Mouse (Mus musculus) heart, embryonic 10.5 days (tissue): ENCODE data around the gene Myo1a. TPM values are rescaled to one million over a fixed set of nuclear protein-coding genes. Genes with fewer than 3 reads are reported as not detected.

ENCODE experiments used
- DNase-seq: peaks from one replicate; pipeline ENCODE4 v3.0.0-alpha.2; 2017; ENCODE audit warnings: low spot score
- H3K27ac ChIP-seq: fragments of 300-500 bp; sonication (generic); 2 replicates; pipeline ENCODE4 v1.5.1; 2016; ENCODE audit warnings: mild to moderate bottlenecking
- H3K27me3 ChIP-seq: fragments of 300-500 bp; sonication (generic); 2 replicates; pipeline ENCODE4 v1.6.1; 2016; ENCODE audit warnings: mild to moderate bottlenecking; ENCODE audit not compliant: poor library complexity, insufficient read depth, severe bottlenecking
- H3K36me3 ChIP-seq: fragments of 300-500 bp; sonication (generic); 2 replicates; pipeline ENCODE4 v1.6.1; 2016; ENCODE audit warnings: mild to moderate bottlenecking, moderate library complexity
- H3K4me1 ChIP-seq: fragments of 300-500 bp; sonication (generic); 2 replicates; pipeline ENCODE4 v1.6.1; 2016; ENCODE audit warnings: mild to moderate bottlenecking
- H3K4me3 ChIP-seq: fragments of 300-500 bp; sonication (generic); 2 replicates; pipeline ENCODE4 v1.5.1; 2016; ENCODE audit warnings: mild to moderate bottlenecking, moderate library complexity
- H3K9me3 ChIP-seq: fragments of 300-500 bp; sonication (generic); 2 replicates; pipeline ENCODE4 v1.6.1; 2016; ENCODE audit warnings: mild to moderate bottlenecking, moderate library complexity
- whole genome bisulfite sequencing: fragments of 180-500 bp; shearing (Covaris S2); methylation state at CpG from one replicate; pipeline ENCODE4 v1.1.7; 2016; 5-methylcytosine and 5-hydroxymethylcytosine counted together
- polyA plus RNA-seq: library from polyadenylated mRNA; unstranded; fragments of >200 nt; fragmentation: Nextera tagmentation; extraction: Ambion mirVana; gene quantifications from 2 replicates; pipeline ENCODE4 v1.2.1, GENCODE M21; 2016

Gene Myo1a
- polyA plus RNA-seq, 1 experiment from 2014 or later = 0.45 TPM

DNA sequence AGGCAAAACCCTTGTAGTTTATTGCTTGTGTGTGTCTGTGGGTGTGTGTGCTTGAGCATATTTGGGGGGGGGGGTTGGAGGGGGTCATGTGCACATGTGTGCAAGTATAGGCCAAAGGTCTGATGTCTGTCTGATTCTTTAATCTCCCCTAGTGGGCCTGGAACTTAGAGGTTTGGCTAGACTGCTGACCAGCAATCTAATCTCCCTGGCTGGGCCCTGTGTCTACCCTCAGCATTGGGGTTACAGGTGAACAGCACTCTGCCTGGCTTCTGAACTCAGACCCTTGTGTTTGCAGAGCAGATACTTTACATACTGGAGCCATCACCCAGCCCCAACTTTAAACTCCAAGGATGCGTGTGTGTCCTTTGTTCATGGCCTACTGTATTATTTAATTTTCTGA, 25.8 kb upstream of the Myo1a start:
- no peaks in the 10 kb centered on the region for H3K9me3 ChIP-seq
- no peak overlapping the region for H3K4me3 ChIP-seq
- H3K4me1 ChIP-seq = peaks cover 6% of the 10 kb centered on the region; the same call in 1 of the 2 replicates
- H3K27me3 ChIP-seq = no peaks in the 10 kb centered on the region
- 85% methylated on average over 1 of the region's 1 CpGs for WGBS
- no peaks in the 10 kb centered on the region for H3K36me3 ChIP-seq
- no peak overlapping the region for H3K27ac ChIP-seq
- no peak for DNase-seq

- WGBS = 90% methylated on average over 3 of the region's 3 CpGs
- no peak overlapping the region for H3K27ac ChIP-seq
Measured at GRCm38 (mm10) chr10:127679881-127680280, 25.1 kb upstream of the Myo1a start.

GRCm38 (mm10) chr10:127682886-127683285, 22.1 kb upstream of the Myo1a start:
- WGBS = 86% methylated on average over 6 of the region's 6 CpGs
- Histone ChIP-seq H3K4me1 (no peaks in the 10 kb centered on the region), H3K4me3 (no peak overlapping the region)

More at GRCm38 (mm10) chr10:127679881-127680280, 25.1 kb upstream of the Myo1a start:
- Histone ChIP-seq H3K4me3 (no peak overlapping the region), H3K4me1 (peaks cover 6% of the 10 kb centered on the region; the same call in 1 of the 2 replicates), H3K36me3 (no peaks in the 10 kb centered on the region), H3K27me3 (no peaks in the 10 kb centered on the region), H3K9me3 (no peaks in the 10 kb centered on the region)
- DNase-seq = no peak

GRCm38 (mm10) chr10:127691053-127691452, 13.9 kb upstream of the Myo1a start:
- Histone ChIP-seq H3K36me3 (peaks cover 35% of the 10 kb centered on the region), H3K4me1 (no peaks in the 10 kb centered on the region), H3K27me3 (no peaks in the 10 kb centered on the region), H3K4me3 (no peak overlapping the region), H3K9me3 (no peaks in the 10 kb centered on the region), H3K27ac (no peak overlapping the region)
- WGBS = 28% methylated on average over 1 of the region's 1 CpGs
- no peak for DNase-seq

More at GRCm38 (mm10) chr10:127682886-127683285, 22.1 kb upstream of the Myo1a start:
- Histone ChIP-seq H3K9me3 (no peaks in the 10 kb centered on the region), H3K36me3 (no peaks in the 10 kb centered on the region), H3K27ac (no peak overlapping the region), H3K27me3 (no peaks in the 10 kb centered on the region)
- DNase-seq = no peak

- Histone ChIP-seq H3K9me3 (no peaks in the 10 kb centered on the region), H3K4me1 (no peaks in the 10 kb centered on the region), H3K27ac (no peak overlapping the region), H3K27me3 (no peaks in the 10 kb centered on the region), H3K4me3 (no peak overlapping the region), H3K36me3 (peaks cover 52% of the 10 kb centered on the region)
- WGBS = 61% methylated on average over 2 of the region's 2 CpGs
- no peak for DNase-seq
Measured at GRCm38 (mm10) chr10:127694636-127695035, 10.3 kb upstream of the Myo1a start.

DNA sequence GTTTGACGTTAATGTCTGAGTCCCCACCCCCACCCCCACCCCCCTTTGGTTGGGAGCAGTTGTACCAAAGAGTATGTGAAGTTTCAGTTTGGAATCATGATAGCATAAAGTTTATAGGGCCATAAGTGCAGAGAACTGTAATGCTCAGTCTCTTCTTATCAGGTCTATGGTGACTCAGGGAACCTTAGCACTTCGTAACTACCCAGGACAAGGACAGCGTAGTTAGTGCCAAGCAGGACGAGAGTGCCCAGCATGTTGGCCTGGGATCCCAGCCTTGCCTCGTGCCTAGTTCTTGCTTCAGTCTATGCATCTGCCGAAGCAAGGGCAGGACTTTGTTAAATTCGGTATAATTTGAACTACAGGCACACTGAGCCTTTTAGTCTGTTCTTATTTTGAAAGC, 9.2 kb upstream of the Myo1a start:
- Histone ChIP-seq H3K36me3 (peaks cover 47% of the 10 kb centered on the region), H3K9me3 (no peaks in the 10 kb centered on the region), H3K4me1 (no peaks in the 10 kb centered on the region), H3K4me3 (no peak overlapping the region), H3K27me3 (no peaks in the 10 kb centered on the region), H3K27ac (no peak overlapping the region)
- no peak for DNase-seq
- 90% methylated on average over 7 of the region's 7 CpGs for WGBS

DNA sequence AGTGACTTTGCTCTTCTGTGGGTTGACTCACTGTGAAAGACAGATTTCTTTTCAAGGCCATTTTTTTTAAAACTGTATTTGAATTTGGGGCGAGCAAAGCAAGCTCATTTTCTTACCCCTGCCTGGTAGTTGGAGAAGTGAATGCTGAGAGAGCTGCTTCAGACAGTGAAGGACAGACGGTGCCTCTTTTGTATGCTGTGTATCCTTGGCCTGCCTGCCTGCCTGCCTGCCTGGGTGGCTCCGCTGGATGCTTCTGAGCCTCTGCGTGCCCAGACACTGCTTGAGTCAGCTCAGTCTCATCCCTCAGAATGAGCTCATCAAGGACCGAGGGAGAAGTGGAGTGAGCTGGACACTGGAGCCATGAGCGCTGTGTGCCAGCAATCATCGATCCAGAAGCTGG, 6.0 kb upstream of the Myo1a start:
- Histone ChIP-seq H3K4me1 (no peaks in the 10 kb centered on the region), H3K4me3 (no peak overlapping the region), H3K27me3 (no peaks in the 10 kb centered on the region), H3K27ac (no peak overlapping the region), H3K9me3 (no peaks in the 10 kb centered on the region), H3K36me3 (peaks cover 31% of the 10 kb centered on the region; the same call in 1 of the 2 replicates)
- WGBS = 89% methylated on average over 7 of the region's 7 CpGs
- DNase-seq = no peak

GRCm38 (mm10) chr10:127703299-127703698, 1.7 kb upstream of the Myo1a start:
- no peaks in the 10 kb centered on the region for H3K9me3 ChIP-seq
- H3K27me3 ChIP-seq = no peaks in the 10 kb centered on the region
- peaks cover 17% of the 10 kb centered on the region; the same call in 1 of the 2 replicates for H3K4me1 ChIP-seq
- DNase-seq = no peak
- 28% methylated on average over 4 of the region's 4 CpGs for WGBS
- peaks cover 9% of the 10 kb centered on the region; the same call in 1 of the 2 replicates for H3K36me3 ChIP-seq
- no peak overlapping the region for H3K4me3 ChIP-seq
- H3K27ac ChIP-seq = no peak overlapping the region

GRCm38 (mm10) chr10:127704293-127704692, 677 bp upstream of the Myo1a start:
- H3K4me1 ChIP-seq = peaks cover 17% of the 10 kb centered on the region; the same call in 1 of the 2 replicates
- H3K9me3 ChIP-seq = no peaks in the 10 kb centered on the region
- no peak overlapping the region for H3K4me3 ChIP-seq
- H3K27ac ChIP-seq = no peak overlapping the region
- 56% methylated on average over 2 of the region's 2 CpGs for WGBS
- H3K27me3 ChIP-seq = no peaks in the 10 kb centered on the region
- DNase-seq = no peak
- peaks cover 5% of the 10 kb centered on the region; the same call in 1 of the 2 replicates for H3K36me3 ChIP-seq

- no peaks in the 10 kb centered on the region for H3K9me3 ChIP-seq
- H3K36me3 ChIP-seq = no peaks in the 10 kb centered on the region
- WGBS = 82% methylated on average over 4 of the region's 4 CpGs
- no peaks in the 10 kb centered on the region for H3K27me3 ChIP-seq
- peaks cover 21% of the 10 kb centered on the region; the same call in 1 of the 2 replicates for H3K4me1 ChIP-seq
- H3K4me3 ChIP-seq = no peak overlapping the region
- no peak for DNase-seq
- no peak overlapping the region for H3K27ac ChIP-seq
Measured at GRCm38 (mm10) chr10:127705783-127706182, 813 bp downstream of the Myo1a start.

DNA sequence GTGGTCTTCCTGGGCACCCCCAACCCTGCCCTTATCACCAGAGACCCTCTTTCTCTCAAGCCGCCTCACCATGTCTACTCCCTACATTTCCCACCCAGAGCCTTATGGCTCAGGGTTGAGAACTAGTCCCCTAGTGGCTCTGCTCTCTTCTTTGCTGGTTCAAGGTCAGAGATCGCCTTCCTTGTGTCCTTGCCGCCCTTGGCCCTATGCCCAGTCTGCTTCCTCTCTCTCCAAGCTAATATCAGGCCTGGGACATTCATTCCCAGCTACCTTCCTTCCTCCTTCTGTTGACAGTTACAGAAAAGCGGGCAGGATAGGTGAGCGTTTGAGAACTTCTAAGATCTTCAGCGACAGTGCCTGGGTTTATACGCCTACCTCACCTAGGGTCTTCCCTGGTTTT, 2.8 kb downstream of the Myo1a start:
- no peak overlapping the region for H3K27ac ChIP-seq
- DNase-seq = no peak
- H3K4me3 ChIP-seq = no peak overlapping the region
- H3K36me3 ChIP-seq = no peaks in the 10 kb centered on the region
- no peaks in the 10 kb centered on the region for H3K27me3 ChIP-seq
- peaks cover 24% of the 10 kb centered on the region; the same call in 1 of the 2 replicates for H3K4me1 ChIP-seq
- WGBS = 61% methylated on average over 7 of the region's 7 CpGs
- H3K9me3 ChIP-seq = no peaks in the 10 kb centered on the region

DNA sequence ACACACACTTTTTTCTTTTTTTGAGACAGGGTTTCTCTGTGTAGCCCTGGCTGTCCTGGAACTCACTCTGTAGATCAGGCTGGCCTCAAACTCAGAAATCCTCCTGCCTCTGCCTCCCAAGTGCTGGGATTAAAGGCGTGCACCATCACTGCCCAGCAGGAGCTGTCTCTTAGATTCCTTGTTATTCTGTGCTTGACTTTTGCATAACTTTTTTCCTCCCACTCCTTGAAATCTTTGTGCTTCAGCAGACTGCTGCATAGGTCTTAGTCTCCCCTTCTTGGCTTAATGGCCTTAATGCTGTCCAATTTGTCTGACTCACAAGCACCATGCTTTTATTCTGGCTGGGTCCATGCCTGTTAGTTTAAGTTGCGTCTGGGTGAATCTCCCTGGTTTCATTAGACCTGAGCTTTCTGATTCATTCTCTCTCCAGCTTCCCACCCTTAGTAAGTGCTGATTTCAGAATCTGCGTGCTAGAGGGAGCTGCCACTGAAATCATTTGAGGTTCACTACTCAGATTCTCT, 3.9 kb downstream of the Myo1a start:
- Histone ChIP-seq H3K36me3 (no peaks in the 10 kb centered on the region), H3K4me1 (peaks cover 27% of the 10 kb centered on the region; the same call in 1 of the 2 replicates), H3K27me3 (no peaks in the 10 kb centered on the region), H3K4me3 (no peak overlapping the region), H3K9me3 (no peaks in the 10 kb centered on the region), H3K27ac (no peak overlapping the region)
- WGBS = 74% methylated on average over 3 of the region's 3 CpGs
- DNase-seq = no peak

GRCm38 (mm10) chr10:127710331-127710730, 5.4 kb downstream of the Myo1a start:
- DNase-seq = no peak
- no peaks in the 10 kb centered on the region for H3K9me3 ChIP-seq
- H3K27ac ChIP-seq = no peak overlapping the region
- WGBS = 65% methylated on average over 13 of the region's 13 CpGs
- peaks cover 27% of the 10 kb centered on the region; the same call in 1 of the 2 replicates for H3K4me1 ChIP-seq
- no peaks in the 10 kb centered on the region for H3K36me3 ChIP-seq
- H3K4me3 ChIP-seq = no peak overlapping the region
- H3K27me3 ChIP-seq = peaks cover 10% of the 10 kb centered on the region; the same call in 1 of the 2 replicates

GRCm38 (mm10) chr10:127712736-127713135, 7.8 kb downstream of the Myo1a start:
- Histone ChIP-seq H3K27ac (no peak overlapping the region), H3K36me3 (no peaks in the 10 kb centered on the region), H3K27me3 (peaks cover 18% of the 10 kb centered on the region), H3K4me3 (no peak overlapping the region), H3K9me3 (no peaks in the 10 kb centered on the region), H3K4me1 (peaks cover 20% of the 10 kb centered on the region)
- 54% methylated on average over 6 of the region's 6 CpGs for WGBS
- no peak for DNase-seq
